Mouse (Mus musculus) frontal cortex, postnatal 10 days (tissue): Measurements from ENCODE around the gene S1pr3.

Experiments used
- DNase-seq, 2 experiments: peaks; one replicate each; pipeline ENCODE4 v3.0.0; 2022; ENCODE audit warnings: low spot score in 2 of 2, mixed read lengths in 1 of 2

The S1pr3 gene

GRCm38 (mm10) chr13:51446550-51446949, 38.1 kb downstream of the S1pr3 start:
- DNase-seq = no peak

GRCm38 (mm10) chr13:51456190-51456878, 47.9 kb downstream of the S1pr3 start:
- DNase-seq = no peak

DNA sequence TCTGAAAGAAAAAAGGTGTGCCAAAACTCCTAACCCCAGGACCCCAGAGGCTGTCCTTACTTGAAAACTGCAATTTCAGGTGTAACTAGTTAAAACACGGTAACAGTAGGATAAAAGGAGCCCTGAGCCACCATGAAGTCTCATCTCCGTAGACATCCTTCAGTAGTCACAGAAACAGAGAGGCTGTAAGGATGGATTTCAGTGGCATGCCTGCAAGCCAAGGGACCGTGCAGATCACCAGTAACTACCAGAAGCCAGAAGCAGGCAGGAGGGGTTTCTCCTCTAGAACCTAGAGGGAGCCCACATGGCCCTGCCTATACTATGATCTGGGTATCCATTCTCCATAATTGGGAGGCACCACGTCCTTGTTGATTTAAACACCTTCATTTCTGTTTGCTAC, 55.9 kb downstream of the S1pr3 start:
- DNase-seq = no peak

DNA sequence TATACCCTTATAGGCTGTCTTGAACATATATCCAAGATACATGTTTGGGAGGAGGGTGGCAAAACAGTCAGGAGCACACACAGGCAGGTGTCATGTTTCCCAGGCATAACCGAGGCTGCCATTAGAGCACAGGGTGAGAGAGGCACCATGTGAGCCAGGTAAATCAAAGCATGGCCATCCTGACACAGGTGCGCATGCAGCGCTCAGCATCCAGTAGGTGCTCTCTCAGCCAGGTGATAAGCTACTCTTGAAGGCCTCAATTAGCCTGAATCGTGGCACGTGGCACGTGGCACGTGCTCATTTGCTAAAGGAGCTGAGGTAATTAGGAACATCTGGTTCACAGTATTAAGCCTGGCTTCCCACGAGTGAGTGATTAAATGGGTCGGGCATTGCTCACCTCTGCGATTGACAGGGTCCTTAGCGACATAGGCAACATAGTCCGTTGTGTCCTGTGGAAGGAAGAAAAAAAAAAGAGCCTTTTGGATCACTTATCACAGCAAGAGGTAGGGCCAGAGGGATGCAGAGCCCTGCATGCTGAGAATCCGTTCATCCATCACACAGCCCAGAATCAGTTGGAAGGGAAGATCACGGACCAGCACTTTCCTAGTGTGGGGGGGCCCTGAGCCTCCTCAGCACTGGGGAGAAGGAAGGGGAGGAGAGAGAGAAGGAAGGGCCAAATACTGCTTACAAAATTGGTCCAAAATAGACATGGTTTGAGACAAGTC, 57.8 kb downstream of the S1pr3 start:
- DNase-seq = no peak

DNA sequence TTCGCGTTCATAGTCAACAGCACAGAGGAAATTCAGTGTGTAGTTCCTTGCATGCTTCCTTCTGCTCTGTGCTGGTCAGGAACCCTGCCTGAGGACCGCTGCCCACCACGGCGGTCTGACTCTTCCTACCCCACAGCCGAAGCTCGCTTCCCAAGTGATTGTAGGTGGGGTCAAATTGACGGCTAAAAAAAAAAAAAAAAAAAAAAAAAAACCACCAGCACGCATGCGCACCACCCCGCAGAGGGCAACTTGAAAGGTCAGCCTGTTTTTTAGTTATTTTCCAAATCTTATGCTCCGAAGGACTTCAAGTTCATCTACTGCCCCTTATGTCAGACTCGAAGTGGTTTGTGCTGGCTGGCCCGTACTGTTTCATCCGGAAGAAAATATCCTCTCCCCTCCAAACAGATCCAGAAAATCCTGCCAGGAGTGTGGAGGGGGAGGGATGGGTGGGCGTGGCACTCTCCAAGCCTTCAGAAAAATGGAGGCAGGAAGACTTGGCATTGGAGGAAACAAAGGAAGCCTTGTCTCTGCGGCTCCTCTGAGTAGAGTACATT, 60.3 kb downstream of the S1pr3 start:
- DNase-seq = no peak
